Mouse (Mus musculus) NIH3T3 (cell line): ENCODE results near the gene Pip5k1b.

Source experiments
- DNase-seq: peaks from one replicate; pipeline ENCODE4 v3.0.0-alpha.2; 2012; ENCODE audit warnings: low read depth

The Pip5k1b gene

GRCm38 (mm10) chr19:24416975-24417658, 138.6 kb downstream of the Pip5k1b start:
- DNase-seq = no peak

GRCm38 (mm10) chr19:24415778-24416621, 139.7 kb downstream of the Pip5k1b start:
- DNase-seq = no peak

- no peak for DNase-seq
These were observed 146.7 kb downstream of the Pip5k1b start for GRCm38 (mm10) chr19:24408863-24409564.

GRCm38 (mm10) chr19:24404716-24405115, 151.0 kb downstream of the Pip5k1b start:
- DNase-seq = no peak

GRCm38 (mm10) chr19:24403245-24403644, 152.4 kb downstream of the Pip5k1b start:
- DNase-seq = no peak

- no peak for DNase-seq
These were observed 161.8 kb downstream of the Pip5k1b start for GRCm38 (mm10) chr19:24393920-24394319.

- DNase-seq = no peak
These were observed 164.0 kb downstream of the Pip5k1b start for GRCm38 (mm10) chr19:24391519-24392251.

- DNase-seq = no peak
These were observed 168.5 kb downstream of the Pip5k1b start for GRCm38 (mm10) chr19:24386956-24387865.

GRCm38 (mm10) chr19:24378470-24378869, 177.2 kb downstream of the Pip5k1b start:
- DNase-seq = no peak

GRCm38 (mm10) chr19:24371763-24372640, 183.7 kb downstream of the Pip5k1b start:
- DNase-seq = peak; percentile 14

- DNase-seq = no peak
These were observed 187.3 kb downstream of the Pip5k1b start for GRCm38 (mm10) chr19:24368419-24368818.

GRCm38 (mm10) chr19:24367722-24368121, 187.9 kb downstream of the Pip5k1b start:
- no peak for DNase-seq

- DNase-seq = no peak
These were observed 188.9 kb downstream of the Pip5k1b start for GRCm38 (mm10) chr19:24366747-24367146.

- no peak for DNase-seq
These were observed 192.9 kb downstream of the Pip5k1b start for GRCm38 (mm10) chr19:24362626-24363321.

GRCm38 (mm10) chr19:24359270-24359669, 196.4 kb downstream of the Pip5k1b start:
- DNase-seq = no peak

GRCm38 (mm10) chr19:24352298-24352959, 203.2 kb downstream of the Pip5k1b start:
- DNase-seq = peak; percentile 29

- no peak for DNase-seq
These were observed 211.2 kb downstream of the Pip5k1b start for GRCm38 (mm10) chr19:24344501-24344900.

- peak; percentile 41 for DNase-seq
These were observed 212.9 kb downstream of the Pip5k1b start for GRCm38 (mm10) chr19:24342786-24343185.
